Mouse (Mus musculus): Measurements from ENCODE around the gene Lrp6. TPM values are rescaled to one million over a fixed set of nuclear protein-coding genes. Genes with fewer than 3 reads are reported as not detected.

The Lrp6 gene
- polyA plus RNA-seq (2015; fragmentation: Nextera tagmentation; extraction: Ambion mirVana), result 34.5 and 37.5 TPM in 2 replicates

DNA sequence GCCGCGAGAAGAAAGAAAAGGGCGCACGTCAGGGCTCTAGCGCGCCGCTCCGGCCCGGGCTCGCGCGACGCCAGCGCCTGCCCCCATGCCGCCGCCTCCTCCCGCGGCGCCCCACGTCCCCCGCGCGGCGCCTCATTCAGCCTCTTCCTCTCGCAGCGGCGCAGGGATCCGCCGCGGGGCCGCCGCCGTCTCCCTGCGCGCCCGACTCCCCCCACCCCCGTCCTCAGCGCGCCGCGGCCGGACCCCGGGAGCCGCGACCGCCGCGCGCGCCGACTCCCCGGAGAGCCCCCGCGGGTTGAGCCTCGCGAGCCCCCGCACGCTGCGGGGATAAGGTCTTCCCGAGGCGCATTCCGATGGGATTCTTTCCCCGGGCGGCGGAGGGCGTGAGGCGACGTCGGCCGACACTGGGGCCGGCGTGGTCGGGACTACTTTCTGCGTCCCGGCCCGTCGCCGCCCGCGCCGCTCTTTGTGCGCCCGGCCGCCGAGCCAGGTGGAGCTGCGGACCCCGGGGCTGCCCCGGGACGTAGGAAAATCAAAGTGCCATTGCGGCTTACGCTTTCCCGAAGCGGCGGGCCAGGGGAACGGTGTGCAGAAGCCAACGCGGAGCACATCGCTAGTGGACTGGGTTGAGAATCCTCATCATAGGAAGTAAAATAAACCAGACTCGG lies at the start of gene Lrp6:
TSS of gene Lrp6 (minus strand) at position 148 of the 668 bp plus-strand sequence.
- H3K4me3 ChIP-seq (replicated peaks), result peak within 1 kb of the TSS; percentile 90
- H3K27me3 ChIP-seq, result no peaks in the 10 kb centered on the region
- H3K4me1 ChIP-seq, result peaks cover 21% of the 10 kb centered on the region
- H3K9me3 ChIP-seq (replicated peaks), result no peaks in the 10 kb centered on the region
- WGBS, result under 1% methylated on average over 90 of the region's 99 CpGs
- peak; percentile 92 for ATAC-seq (replicated peaks; ENCODE audit: low FRiP score)
- H3K36me3 ChIP-seq, result no peaks in the 10 kb centered on the region
- peak within 1 kb of the TSS; percentile 98 for H3K9ac ChIP-seq
- peak within 1 kb of the TSS; percentile 98 for H3K27ac ChIP-seq
- H3K4me2 ChIP-seq, result peak within 1 kb of the TSS; percentile 65

DNA sequence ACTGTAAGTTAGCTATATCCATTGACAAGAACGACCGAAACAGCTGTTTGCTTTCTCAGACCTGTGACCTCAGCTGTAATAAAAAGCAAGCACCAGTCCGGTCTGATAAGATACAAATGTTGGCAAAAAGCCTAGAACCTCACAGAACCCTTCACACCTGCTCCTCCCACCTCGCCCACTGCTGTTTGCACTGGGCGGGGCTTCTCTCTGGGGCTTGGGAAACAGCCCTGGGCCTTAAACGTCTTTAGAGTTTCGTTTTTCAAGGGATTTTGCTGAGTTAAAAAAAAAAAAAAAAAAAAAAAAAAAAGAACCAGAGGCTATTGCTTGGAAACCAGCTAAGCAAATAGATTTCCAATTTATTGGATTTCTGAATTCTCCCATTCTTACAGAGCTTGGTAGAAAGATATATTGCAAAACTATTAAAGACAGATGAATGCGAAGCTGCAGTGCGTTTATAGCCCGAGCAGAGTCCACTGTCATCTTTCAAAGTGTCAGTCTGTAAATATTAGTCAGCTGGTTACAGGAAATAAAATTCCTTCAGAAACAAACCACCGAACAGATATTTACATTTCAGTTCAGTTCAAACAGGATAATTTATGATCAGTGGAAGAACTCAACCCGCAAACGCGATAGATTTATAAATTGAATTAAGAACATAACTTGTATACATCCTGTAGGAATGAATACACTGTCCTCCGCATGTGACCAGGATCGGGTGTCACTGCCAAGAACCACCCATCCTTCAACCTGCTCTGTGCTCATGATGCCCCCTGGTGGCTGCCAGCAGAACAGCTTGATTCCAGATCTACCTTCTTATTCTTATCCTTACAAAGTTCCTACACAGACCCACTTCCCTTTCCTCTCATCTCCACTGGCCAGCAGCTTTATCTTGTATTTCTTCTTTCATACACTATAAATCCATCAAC lies 48.2 kb upstream of the Lrp6 start:
- Histone ChIP-seq H3K9ac (no peak overlapping the region), H3K36me3 (no peaks in the 10 kb centered on the region), H3K4me1 (peaks cover 26% of the 10 kb centered on the region), H3K9me3 (replicated peaks) (no peaks in the 10 kb centered on the region), H3K4me3 (replicated peaks) (0 out of 2 replicates have a peak overlapping the region, but pooled peaks have one; percentile 11), H3K4me2 (peak overlapping the region; percentile 43), H3K27me3 (no peaks in the 10 kb centered on the region), H3K27ac (peak overlapping the region; percentile 54)
- peak; percentile 67 for ATAC-seq (replicated peaks; ENCODE audit: low FRiP score)
- WGBS, result 4% methylated on average over 16 of the region's 16 CpGs

GRCm38 (mm10) chr6:134614322-134614721 lies 47.6 kb upstream of the Lrp6 start:
- Histone ChIP-seq H3K4me1 (peaks cover 32% of the 10 kb centered on the region), H3K4me3 (replicated peaks) (no peak overlapping the region), H3K9ac (no peak overlapping the region), H3K27me3 (no peaks in the 10 kb centered on the region), H3K9me3 (replicated peaks) (no peaks in the 10 kb centered on the region), H3K4me2 (peak overlapping the region; percentile 43), H3K27ac (peak overlapping the region; percentile 54; the same call in 1 of the 2 replicates), H3K36me3 (no peaks in the 10 kb centered on the region)
- WGBS, result 34% methylated on average over 4 of the region's 4 CpGs
- ATAC-seq (replicated peaks; ENCODE audit: low FRiP score), result peak; percentile 55; the same call in 1 of the 2 replicates

DNA sequence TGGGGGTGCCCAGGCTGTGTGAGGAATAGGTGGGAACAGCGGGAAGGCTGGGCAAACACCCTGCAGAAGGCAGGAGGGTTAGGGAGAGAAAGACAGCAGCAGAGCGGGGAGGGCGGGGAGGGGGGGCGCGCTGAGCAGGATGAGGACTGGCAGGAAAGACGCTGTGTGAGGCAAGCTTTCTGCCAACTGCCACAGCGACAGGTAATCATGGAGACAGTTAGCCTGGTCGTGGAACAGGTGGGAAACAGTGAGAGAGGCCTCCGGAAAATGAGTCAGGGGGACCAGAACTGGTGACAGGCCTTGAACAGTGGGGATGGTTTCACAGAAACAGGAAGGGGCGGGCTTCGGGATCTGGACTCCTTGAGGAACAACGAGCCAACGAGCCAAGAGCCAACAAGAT lies 45.1 kb upstream of the Lrp6 start:
- H3K4me1 ChIP-seq, result peaks cover 43% of the 10 kb centered on the region
- H3K4me2 ChIP-seq, result no peak overlapping the region
- no peaks in the 10 kb centered on the region for H3K36me3 ChIP-seq
- H3K4me3 ChIP-seq (replicated peaks), result no peak overlapping the region
- H3K9me3 ChIP-seq (replicated peaks), result no peaks in the 10 kb centered on the region
- no peaks in the 10 kb centered on the region for H3K27me3 ChIP-seq
- no peak for ATAC-seq (replicated peaks; ENCODE audit: low FRiP score)
- WGBS, result 72% methylated on average over 13 of the region's 13 CpGs
- no peak overlapping the region for H3K9ac ChIP-seq
- H3K27ac ChIP-seq, result no peak overlapping the region

DNA sequence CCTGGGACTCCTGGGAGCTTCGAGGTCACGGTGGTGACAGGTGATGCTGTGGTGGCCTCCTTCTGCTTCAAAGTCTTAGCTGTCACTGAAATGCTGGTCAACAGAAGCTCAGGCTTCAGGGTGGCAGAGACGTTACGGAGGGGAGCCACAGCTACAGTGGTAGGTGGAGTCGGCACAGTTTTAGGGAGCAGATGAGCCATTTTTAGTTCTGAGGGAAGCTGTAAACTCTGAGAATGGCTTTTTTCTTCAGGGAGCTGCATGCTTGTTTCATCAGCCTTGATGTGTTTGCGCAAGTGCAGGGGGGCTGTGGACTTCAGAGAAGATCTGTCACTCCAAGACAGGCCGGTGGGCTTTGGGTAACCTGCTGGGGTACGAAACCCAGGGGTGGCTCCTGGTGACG lies 43.6 kb upstream of the Lrp6 start:
- H3K4me1 ChIP-seq, result peaks cover 45% of the 10 kb centered on the region
- H3K4me2 ChIP-seq, result no peak overlapping the region
- 75% methylated on average over 9 of the region's 9 CpGs for WGBS
- H3K4me3 ChIP-seq (replicated peaks), result no peak overlapping the region
- H3K9ac ChIP-seq, result no peak overlapping the region
- no peaks in the 10 kb centered on the region for H3K36me3 ChIP-seq
- H3K27me3 ChIP-seq, result no peaks in the 10 kb centered on the region
- H3K27ac ChIP-seq, result no peak overlapping the region
- H3K9me3 ChIP-seq (replicated peaks), result no peaks in the 10 kb centered on the region
- no peak for ATAC-seq (replicated peaks; ENCODE audit: low FRiP score)

GRCm38 (mm10) chr6:134606949-134607746 lies 40.4 kb upstream of the Lrp6 start:
- WGBS, result 39% methylated on average over 9 of the region's 9 CpGs
- peak; percentile 47 for ATAC-seq (replicated peaks; ENCODE audit: low FRiP score)
- Histone ChIP-seq H3K27ac (peak overlapping the region; percentile 78), H3K4me2 (0 out of 2 replicates have a peak overlapping the region, but pooled peaks have one; percentile 4), H3K9me3 (replicated peaks) (no peaks in the 10 kb centered on the region), H3K27me3 (no peaks in the 10 kb centered on the region), H3K4me3 (replicated peaks) (no peak overlapping the region), H3K9ac (no peak overlapping the region), H3K4me1 (peaks cover 44% of the 10 kb centered on the region), H3K36me3 (no peaks in the 10 kb centered on the region)

DNA sequence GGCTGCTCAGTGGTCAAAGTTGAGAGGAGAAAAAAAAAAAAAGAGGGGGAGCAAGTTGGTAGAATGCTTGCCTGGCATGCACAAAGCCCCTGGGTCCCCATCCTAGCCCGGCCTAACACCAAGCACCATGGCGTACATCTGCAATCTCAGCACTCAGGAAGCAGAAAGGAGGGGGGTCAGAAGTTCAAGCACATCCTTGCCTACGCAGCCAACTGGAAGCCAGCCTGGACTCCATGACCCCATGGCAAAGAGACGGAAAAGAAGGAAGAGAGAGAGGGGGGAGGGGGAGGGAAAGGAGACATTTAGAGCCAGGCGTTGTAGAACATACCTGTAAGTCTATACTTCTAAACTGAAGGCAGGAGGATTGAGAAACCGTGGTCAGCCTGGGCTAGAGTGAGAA lies 39.8 kb upstream of the Lrp6 start:
- no peak overlapping the region for H3K9ac ChIP-seq
- 30% methylated on average over 6 of the region's 6 CpGs for WGBS
- H3K36me3 ChIP-seq, result no peaks in the 10 kb centered on the region
- ATAC-seq (replicated peaks; ENCODE audit: low FRiP score), result no peak
- H3K27me3 ChIP-seq, result no peaks in the 10 kb centered on the region
- H3K4me1 ChIP-seq, result peaks cover 50% of the 10 kb centered on the region
- no peak overlapping the region for H3K4me3 ChIP-seq (replicated peaks)
- peak overlapping the region; percentile 78 for H3K27ac ChIP-seq
- 0 out of 2 replicates have a peak overlapping the region, but pooled peaks have one; percentile 4 for H3K4me2 ChIP-seq
- no peaks in the 10 kb centered on the region for H3K9me3 ChIP-seq (replicated peaks)

DNA sequence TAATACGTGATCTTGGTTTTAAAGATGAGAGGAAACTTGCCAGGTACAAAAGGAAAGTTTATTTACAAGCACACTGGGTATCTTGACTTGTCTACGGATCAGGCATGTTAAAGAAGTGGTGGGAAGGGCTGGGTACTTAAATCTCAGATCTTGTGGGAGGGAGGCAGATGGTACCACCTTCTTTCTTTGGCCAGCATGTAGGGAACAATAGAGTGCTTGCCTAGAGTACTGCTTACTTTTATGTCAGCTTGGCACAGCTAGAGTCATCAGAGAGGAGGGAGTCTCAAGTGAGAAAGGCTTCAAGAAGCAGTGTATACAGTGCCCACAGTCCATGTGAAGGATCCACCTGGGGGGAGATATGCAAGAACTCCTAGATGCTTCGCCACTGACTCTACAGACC lies 38.4 kb upstream of the Lrp6 start:
- peaks cover 50% of the 10 kb centered on the region for H3K4me1 ChIP-seq
- no peak for ATAC-seq (replicated peaks; ENCODE audit: low FRiP score)
- H3K9ac ChIP-seq, result no peak overlapping the region
- WGBS, result 91% methylated on average over 3 of the region's 3 CpGs
- H3K9me3 ChIP-seq (replicated peaks), result no peaks in the 10 kb centered on the region
- H3K27ac ChIP-seq, result no peak overlapping the region
- no peak overlapping the region for H3K4me2 ChIP-seq
- H3K4me3 ChIP-seq (replicated peaks), result no peak overlapping the region
- no peaks in the 10 kb centered on the region for H3K27me3 ChIP-seq
- H3K36me3 ChIP-seq, result no peaks in the 10 kb centered on the region

DNA sequence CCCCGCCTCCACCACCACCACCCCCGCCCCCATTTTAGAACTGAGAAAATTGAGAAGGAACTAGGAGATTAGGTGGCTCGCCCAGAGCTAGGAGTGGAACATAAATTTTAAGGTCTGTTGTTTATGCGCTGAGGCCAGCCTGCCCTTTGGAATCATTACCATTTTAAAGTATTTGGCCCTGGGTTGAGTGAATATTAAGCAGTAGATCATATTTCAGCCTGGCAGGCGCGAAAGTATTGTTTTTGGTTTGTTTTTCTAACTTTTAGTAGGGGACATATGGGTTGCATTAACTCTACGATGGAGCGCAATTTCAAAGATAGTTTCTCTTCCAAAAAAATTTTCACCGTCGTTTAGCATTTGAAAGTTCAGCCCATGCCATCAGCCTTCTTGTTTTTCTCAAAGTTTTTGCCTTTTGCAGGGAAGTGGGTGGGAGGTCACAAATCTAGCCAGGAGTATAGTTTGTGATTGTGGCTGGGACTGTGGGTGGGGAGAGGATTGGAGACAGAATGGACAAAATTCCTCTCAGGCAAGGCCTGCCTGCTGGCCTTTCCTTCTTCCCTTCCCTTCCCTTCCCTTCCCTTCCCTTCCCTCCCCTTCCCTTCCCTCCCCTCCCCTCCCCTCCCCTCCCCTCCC lies 35.7 kb upstream of the Lrp6 start:
- peak; percentile 63; the same call in 1 of the 2 replicates for ATAC-seq (replicated peaks; ENCODE audit: low FRiP score)
- Histone ChIP-seq H3K4me1 (peaks cover 40% of the 10 kb centered on the region), H3K9ac (no peak overlapping the region), H3K27ac (peak overlapping the region; percentile 86), H3K4me3 (replicated peaks) (no peak overlapping the region), H3K4me2 (peak overlapping the region; percentile 37), H3K9me3 (replicated peaks) (no peaks in the 10 kb centered on the region), H3K27me3 (no peaks in the 10 kb centered on the region), H3K36me3 (no peaks in the 10 kb centered on the region)
- WGBS, result 11% methylated on average over 10 of the region's 10 CpGs

GRCm38 (mm10) chr6:134601766-134602165 lies 35.0 kb upstream of the Lrp6 start:
- 8% methylated on average over 3 of the region's 3 CpGs for WGBS
- Histone ChIP-seq H3K27me3 (no peaks in the 10 kb centered on the region), H3K4me2 (peak overlapping the region; percentile 31; the same call in 1 of the 2 replicates), H3K4me3 (replicated peaks) (no peak overlapping the region), H3K4me1 (peaks cover 36% of the 10 kb centered on the region), H3K27ac (peak overlapping the region; percentile 90), H3K36me3 (no peaks in the 10 kb centered on the region), H3K9ac (no peak overlapping the region), H3K9me3 (replicated peaks) (no peaks in the 10 kb centered on the region)
- ATAC-seq (replicated peaks; ENCODE audit: low FRiP score), result 0 out of 2 replicates have a peak, but pooled peaks have one; percentile 7

GRCm38 (mm10) chr6:134601130-134601529 lies 34.4 kb upstream of the Lrp6 start:
- no peak overlapping the region for H3K4me2 ChIP-seq
- 47% methylated on average over 7 of the region's 7 CpGs for WGBS
- H3K27ac ChIP-seq, result peak overlapping the region; percentile 90
- no peaks in the 10 kb centered on the region for H3K9me3 ChIP-seq (replicated peaks)
- H3K4me1 ChIP-seq, result peaks cover 30% of the 10 kb centered on the region
- H3K27me3 ChIP-seq, result no peaks in the 10 kb centered on the region
- H3K4me3 ChIP-seq (replicated peaks), result no peak overlapping the region
- H3K36me3 ChIP-seq, result no peaks in the 10 kb centered on the region
- no peak for ATAC-seq (replicated peaks; ENCODE audit: low FRiP score)
- H3K9ac ChIP-seq, result no peak overlapping the region

All from kidney, embryonic 15.5 days (tissue).